Mouse (Mus musculus): ENCODE results near the gene Otos. TPM values are rescaled to one million over a fixed set of nuclear protein-coding genes. Genes with fewer than 3 reads are reported as not detected.

Otos gene
- polyA plus RNA-seq, 1 experiment from 2014 or later = 0.65 TPM

GRCm38 (mm10) chr1:92675932-92676675 lies 27.5 kb upstream of the Otos start:
- no peak for ATAC-seq
- Histone ChIP-seq H3K9ac (ENCODE audit: low read depth, low read length) (no peak overlapping the region), H3K4me2 (ENCODE audit: low read length) (no peak overlapping the region), H3K27me3 (ENCODE audit: control insufficient read depth, insufficient read depth, low read depth, low read length) (no peaks in the 10 kb centered on the region), H3K36me3 (ENCODE audit: control insufficient read depth, insufficient read depth, low read length) (no peaks in the 10 kb centered on the region), H3K27ac (ENCODE audit: low read length) (no peak overlapping the region), H3K4me3 (ENCODE audit: low read depth, low read length) (no peak overlapping the region), H3K4me1 (ENCODE audit: control insufficient read depth, insufficient read depth, low read length) (peaks cover 4% of the 10 kb centered on the region), H3K9me3 (replicated peaks; ENCODE audit: control insufficient read depth, low read length, poor library complexity, severe bottlenecking) (no peaks in the 10 kb centered on the region)
- WGBS = 86% methylated on average over 10 of the region's 10 CpGs

- ATAC-seq = no peak
- no peak overlapping the region for H3K4me3 ChIP-seq (ENCODE audit: low read depth, low read length)
- no peak overlapping the region for H3K4me2 ChIP-seq (ENCODE audit: low read length)
- H3K27ac ChIP-seq (ENCODE audit: low read length) = no peak overlapping the region
- H3K36me3 ChIP-seq (ENCODE audit: control insufficient read depth, insufficient read depth, low read length) = no peaks in the 10 kb centered on the region
- H3K4me1 ChIP-seq (ENCODE audit: control insufficient read depth, insufficient read depth, low read length) = no peaks in the 10 kb centered on the region
- WGBS = 82% methylated on average over 5 of the region's 5 CpGs
- H3K27me3 ChIP-seq (ENCODE audit: control insufficient read depth, insufficient read depth, low read depth, low read length) = no peaks in the 10 kb centered on the region
- H3K9me3 ChIP-seq (replicated peaks; ENCODE audit: control insufficient read depth, low read length, poor library complexity, severe bottlenecking) = no peaks in the 10 kb centered on the region
- H3K9ac ChIP-seq (ENCODE audit: low read depth, low read length) = no peak overlapping the region
Measured at GRCm38 (mm10) chr1:92673258-92673782, 24.7 kb upstream of the Otos start.

- ATAC-seq = no peak
Measured at GRCm38 (mm10) chr1:92671326-92671725, 22.7 kb upstream of the Otos start.

GRCm38 (mm10) chr1:92669430-92669829 lies 20.8 kb upstream of the Otos start:
- Histone ChIP-seq H3K4me3 (ENCODE audit: low read depth, low read length) (no peak overlapping the region), H3K9me3 (replicated peaks; ENCODE audit: control insufficient read depth, low read length, poor library complexity, severe bottlenecking) (no peaks in the 10 kb centered on the region), H3K4me1 (ENCODE audit: control insufficient read depth, insufficient read depth, low read length) (no peaks in the 10 kb centered on the region), H3K27ac (ENCODE audit: low read length) (no peak overlapping the region), H3K4me2 (ENCODE audit: low read length) (no peak overlapping the region), H3K9ac (ENCODE audit: low read depth, low read length) (no peak overlapping the region), H3K36me3 (ENCODE audit: control insufficient read depth, insufficient read depth, low read length) (no peaks in the 10 kb centered on the region), H3K27me3 (ENCODE audit: control insufficient read depth, insufficient read depth, low read depth, low read length) (no peaks in the 10 kb centered on the region)
- WGBS = 96% methylated on average over 3 of the region's 3 CpGs
- no peak for ATAC-seq

More at GRCm38 (mm10) chr1:92671326-92671725, 22.7 kb upstream of the Otos start:
- 89% methylated on average over 4 of the region's 4 CpGs for WGBS
- Histone ChIP-seq H3K4me1 (ENCODE audit: control insufficient read depth, insufficient read depth, low read length) (no peaks in the 10 kb centered on the region), H3K27ac (ENCODE audit: low read length) (no peak overlapping the region), H3K36me3 (ENCODE audit: control insufficient read depth, insufficient read depth, low read length) (no peaks in the 10 kb centered on the region), H3K9me3 (replicated peaks; ENCODE audit: control insufficient read depth, low read length, poor library complexity, severe bottlenecking) (no peaks in the 10 kb centered on the region), H3K4me3 (ENCODE audit: low read depth, low read length) (no peak overlapping the region), H3K9ac (ENCODE audit: low read depth, low read length) (no peak overlapping the region), H3K4me2 (ENCODE audit: low read length) (no peak overlapping the region), H3K27me3 (ENCODE audit: control insufficient read depth, insufficient read depth, low read depth, low read length) (no peaks in the 10 kb centered on the region)

GRCm38 (mm10) chr1:92667106-92667505 lies 18.5 kb upstream of the Otos start:
- no peaks in the 10 kb centered on the region for H3K9me3 ChIP-seq (replicated peaks; ENCODE audit: control insufficient read depth, low read length, poor library complexity, severe bottlenecking)
- WGBS = 78% methylated on average over 6 of the region's 6 CpGs
- H3K4me2 ChIP-seq (ENCODE audit: low read length) = no peak overlapping the region

GRCm38 (mm10) chr1:92659392-92659791 lies 10.8 kb upstream of the Otos start:
- WGBS = 71% methylated on average over 5 of the region's 5 CpGs
- Histone ChIP-seq H3K4me2 (ENCODE audit: low read length) (no peak overlapping the region), H3K9ac (ENCODE audit: low read depth, low read length) (no peak overlapping the region), H3K9me3 (replicated peaks; ENCODE audit: control insufficient read depth, low read length, poor library complexity, severe bottlenecking) (no peaks in the 10 kb centered on the region), H3K27me3 (ENCODE audit: control insufficient read depth, insufficient read depth, low read depth, low read length) (no peaks in the 10 kb centered on the region), H3K4me3 (ENCODE audit: low read depth, low read length) (no peak overlapping the region), H3K36me3 (ENCODE audit: control insufficient read depth, insufficient read depth, low read length) (no peaks in the 10 kb centered on the region), H3K27ac (ENCODE audit: low read length) (no peak overlapping the region), H3K4me1 (ENCODE audit: control insufficient read depth, insufficient read depth, low read length) (no peaks in the 10 kb centered on the region)
- no peak for ATAC-seq

More at GRCm38 (mm10) chr1:92667106-92667505, 18.5 kb upstream of the Otos start:
- Histone ChIP-seq H3K36me3 (ENCODE audit: control insufficient read depth, insufficient read depth, low read length) (no peaks in the 10 kb centered on the region), H3K4me3 (ENCODE audit: low read depth, low read length) (no peak overlapping the region), H3K27me3 (ENCODE audit: control insufficient read depth, insufficient read depth, low read depth, low read length) (no peaks in the 10 kb centered on the region), H3K27ac (ENCODE audit: low read length) (no peak overlapping the region), H3K9ac (ENCODE audit: low read depth, low read length) (no peak overlapping the region), H3K4me1 (ENCODE audit: control insufficient read depth, insufficient read depth, low read length) (no peaks in the 10 kb centered on the region)
- no peak for ATAC-seq

- Histone ChIP-seq H3K9ac (ENCODE audit: low read depth, low read length) (no peak overlapping the region), H3K4me1 (ENCODE audit: control insufficient read depth, insufficient read depth, low read length) (no peaks in the 10 kb centered on the region), H3K27me3 (ENCODE audit: control insufficient read depth, insufficient read depth, low read depth, low read length) (no peaks in the 10 kb centered on the region), H3K36me3 (ENCODE audit: control insufficient read depth, insufficient read depth, low read length) (no peaks in the 10 kb centered on the region), H3K4me2 (ENCODE audit: low read length) (no peak overlapping the region), H3K4me3 (ENCODE audit: low read depth, low read length) (no peak overlapping the region), H3K27ac (ENCODE audit: low read length) (no peak overlapping the region), H3K9me3 (replicated peaks; ENCODE audit: control insufficient read depth, low read length, poor library complexity, severe bottlenecking) (no peaks in the 10 kb centered on the region)
- no peak for ATAC-seq
- WGBS = 86% methylated on average over 11 of the region's 11 CpGs
Measured at GRCm38 (mm10) chr1:92657025-92657820, 8.6 kb upstream of the Otos start.

GRCm38 (mm10) chr1:92654676-92655075 lies 6.0 kb upstream of the Otos start:
- no peaks in the 10 kb centered on the region for H3K4me1 ChIP-seq (ENCODE audit: control insufficient read depth, insufficient read depth, low read length)
- WGBS = 53% methylated on average over 2 of the region's 2 CpGs
- no peak overlapping the region for H3K9ac ChIP-seq (ENCODE audit: low read depth, low read length)

GRCm38 (mm10) chr1:92653179-92653578 lies 4.5 kb upstream of the Otos start:
- H3K9ac ChIP-seq (ENCODE audit: low read depth, low read length) = no peak overlapping the region
- H3K9me3 ChIP-seq (replicated peaks; ENCODE audit: control insufficient read depth, low read length, poor library complexity, severe bottlenecking) = no peaks in the 10 kb centered on the region
- H3K27ac ChIP-seq (ENCODE audit: low read length) = no peak overlapping the region
- no peak overlapping the region for H3K4me3 ChIP-seq (ENCODE audit: low read depth, low read length)
- no peaks in the 10 kb centered on the region for H3K4me1 ChIP-seq (ENCODE audit: control insufficient read depth, insufficient read depth, low read length)
- ATAC-seq = no peak
- H3K36me3 ChIP-seq (ENCODE audit: control insufficient read depth, insufficient read depth, low read length) = no peaks in the 10 kb centered on the region
- 93% methylated on average over 3 of the region's 3 CpGs for WGBS
- H3K27me3 ChIP-seq (ENCODE audit: control insufficient read depth, insufficient read depth, low read depth, low read length) = no peaks in the 10 kb centered on the region
- H3K4me2 ChIP-seq (ENCODE audit: low read length) = no peak overlapping the region

More at GRCm38 (mm10) chr1:92654676-92655075, 6.0 kb upstream of the Otos start:
- no peak overlapping the region for H3K4me2 ChIP-seq (ENCODE audit: low read length)
- H3K27ac ChIP-seq (ENCODE audit: low read length) = no peak overlapping the region
- H3K9me3 ChIP-seq (replicated peaks; ENCODE audit: control insufficient read depth, low read length, poor library complexity, severe bottlenecking) = no peaks in the 10 kb centered on the region
- no peaks in the 10 kb centered on the region for H3K27me3 ChIP-seq (ENCODE audit: control insufficient read depth, insufficient read depth, low read depth, low read length)
- no peak overlapping the region for H3K4me3 ChIP-seq (ENCODE audit: low read depth, low read length)
- H3K36me3 ChIP-seq (ENCODE audit: control insufficient read depth, insufficient read depth, low read length) = no peaks in the 10 kb centered on the region
- no peak for ATAC-seq
